Mouse (Mus musculus) small intestine, adult 2 months (tissue): ENCODE measurements at regions not wholly inside any gene's neighbourhood (a gene's known extent, or its start where the extent isn't known, plus 50 kb on each side); places are given as distances from the start of the nearest gene placed in this dataset.

Source experiments
- CTCF ChIP-seq: fragments of 200-500 bp; IDR thresholded peaks from 2 replicates; pipeline ENCODE4 v1.5.1; 2012; ENCODE audit warnings: low read depth, mild to moderate bottlenecking, control low read depth, inconsistent platforms, low read length, moderate library complexity, mixed read lengths; ENCODE audit not compliant: insufficient replicate concordance, insufficient read length; ENCODE audit errors: extremely low read depth
- POLR2A ChIP-seq: fragments of 200-500 bp; IDR thresholded peaks from 2 replicates; pipeline ENCODE4 v1.6.1; 2012; ENCODE audit warnings: low read depth, mild to moderate bottlenecking, control low read depth, inconsistent platforms, low read length, moderate library complexity

- TF ChIP-seq CTCF, result no peak
- TF ChIP-seq POLR2A, result no peak
These were observed 516.4 kb upstream of the Tenm3 start for GRCm38 (mm10) chr8:49360121-49360520.
